Mouse (Mus musculus) adrenal gland, postnatal 36 days (tissue): ENCODE measurements around the gene Timm8a1. TPM values are rescaled to one million over a fixed set of nuclear protein-coding genes. Genes with fewer than 3 reads are reported as not detected.

Experiments
- DNase-seq, 2 experiments: peaks; one replicate each; pipeline ENCODE4 v3.0.0; 2021; ENCODE audit warnings: mixed read lengths in 1 of 2
- total RNA-seq, 2 experiments: library from RNA; stranded (reverse); gene quantifications; 2 replicates each; pipeline ENCODE4 v1.2.3; 2021

Timm8a1 gene
- total RNA-seq, 2 experiments from 2014 or later = 39.3 to 42.9 TPM

DNA sequence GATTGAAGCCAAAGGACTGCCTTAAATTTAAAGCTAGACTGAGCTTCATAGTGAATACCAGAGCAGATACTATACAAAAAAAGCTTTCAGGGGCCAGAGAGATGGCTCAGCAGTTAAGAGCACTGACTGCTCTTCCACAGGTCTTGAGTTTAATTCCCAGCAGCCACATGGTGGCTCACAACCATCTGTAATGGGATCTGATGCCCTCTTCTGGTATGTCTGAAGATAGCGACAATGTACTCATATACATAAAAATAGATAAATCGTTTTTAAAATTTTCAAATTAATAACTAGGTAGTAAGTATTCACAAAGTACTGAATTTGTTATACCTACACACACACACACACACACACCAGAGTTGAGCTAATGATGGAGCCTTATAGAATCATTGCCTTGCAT, 8.3 kb downstream of the Timm8a1 start:
- no peak for DNase-seq

DNA sequence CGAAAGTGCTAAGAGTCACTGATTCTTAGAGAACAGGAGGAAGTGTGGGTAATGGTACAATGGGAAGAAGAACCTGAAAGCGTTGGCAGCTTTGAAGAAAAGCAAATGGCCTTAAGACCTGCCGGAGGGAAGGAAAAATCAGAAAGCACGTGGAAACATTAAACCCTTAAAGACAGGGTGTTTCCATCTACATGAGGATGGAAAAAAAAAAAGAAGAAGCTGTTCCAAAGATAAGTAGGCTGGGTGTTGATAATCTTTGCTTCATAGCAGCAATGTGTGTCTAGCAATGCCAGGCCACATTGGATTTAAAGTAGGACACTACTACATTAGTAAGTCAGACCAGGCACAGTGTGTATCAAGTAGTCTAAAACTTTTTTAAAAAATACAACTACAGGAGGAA, 16.4 kb downstream of the Timm8a1 start:
- DNase-seq = no peak

DNA sequence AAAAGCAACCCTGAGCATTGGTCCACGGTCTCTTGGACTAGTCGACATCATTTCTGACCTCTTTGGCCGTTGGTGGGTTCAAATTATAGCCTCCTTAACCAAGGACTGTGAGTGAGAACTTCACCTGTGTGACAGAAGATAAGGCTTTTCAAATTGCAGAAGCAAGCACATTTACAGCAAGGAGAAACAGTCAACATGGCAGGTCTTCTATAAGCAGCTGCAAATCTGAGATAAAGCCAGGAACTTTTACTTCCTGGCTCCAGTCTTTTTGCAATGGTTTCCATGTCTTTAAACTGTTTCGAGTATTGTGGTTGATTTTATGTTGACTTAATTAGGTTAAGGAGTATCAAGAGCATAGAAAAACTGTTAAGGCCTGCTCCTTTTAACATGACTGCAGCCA, 17.9 kb downstream of the Timm8a1 start:
- no peak for DNase-seq

DNA sequence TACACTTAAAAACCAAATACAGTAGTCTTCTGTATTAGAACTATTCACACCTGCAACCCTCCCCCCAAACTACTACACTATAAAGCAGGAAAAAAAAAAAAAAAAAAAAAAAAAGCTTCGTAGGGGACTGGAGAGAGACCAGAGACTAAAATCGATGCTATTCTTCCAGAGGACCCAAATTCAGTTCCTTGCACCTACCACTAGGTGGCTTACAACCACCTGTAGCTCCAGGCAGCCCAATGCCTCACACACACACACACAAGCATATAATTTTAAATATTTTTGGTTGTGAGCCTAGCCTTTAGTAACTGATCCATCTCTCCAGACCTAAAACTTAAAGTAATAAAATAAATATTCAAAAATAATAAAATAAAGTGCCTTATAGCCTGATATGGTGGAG, 32.2 kb downstream of the Timm8a1 start:
- DNase-seq = no peak

DNA sequence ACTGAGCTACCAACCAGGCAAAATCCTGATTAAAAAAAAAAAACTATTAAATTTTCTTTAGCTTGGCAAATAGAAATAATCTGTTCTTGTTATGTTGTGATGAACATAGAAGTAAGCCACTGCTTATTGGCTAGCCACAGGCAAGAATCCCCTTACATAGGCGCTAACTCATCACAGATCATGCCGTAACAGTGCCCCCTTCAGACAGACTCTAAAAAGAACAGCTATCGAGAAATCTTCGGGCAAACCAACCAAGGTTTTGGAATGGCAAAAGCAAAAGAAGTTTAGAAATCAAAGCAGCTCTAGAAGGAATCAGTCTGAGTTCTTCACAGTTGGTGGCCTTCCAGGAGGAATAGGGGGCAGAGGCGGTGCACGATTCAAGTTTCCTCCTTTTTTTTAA, 33.7 kb downstream of the Timm8a1 start:
- DNase-seq = no peak

DNA sequence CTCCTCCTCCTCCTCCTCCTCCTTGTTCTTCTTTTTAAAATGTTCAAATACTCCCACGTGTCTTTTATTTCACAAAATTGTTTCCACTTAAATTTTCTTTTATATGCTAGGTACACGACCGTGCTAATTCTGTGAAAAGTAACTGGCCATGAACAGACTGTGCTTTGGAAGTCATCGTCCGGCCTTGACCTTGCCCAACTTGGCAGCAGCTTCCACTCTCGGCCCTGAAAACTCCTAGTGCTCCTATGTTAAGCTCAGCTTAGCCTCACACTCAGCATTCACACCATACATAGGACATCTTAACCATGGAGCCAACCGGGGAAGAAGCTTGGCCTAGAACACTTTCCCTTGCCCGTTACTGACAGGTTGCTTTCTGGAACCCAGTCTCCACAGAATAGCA, 41.0 kb downstream of the Timm8a1 start:
- DNase-seq = peak; percentile 72 to 76

Other genes with a start within 250 kb of the Timm8a1 start
- gene Tmem35a, start 246.6 kb downstream of the Timm8a1 start, total RNA-seq = 100 to 1,000 TPM; 264 to 311 TPM
- gene Cenpi, start 233.8 kb downstream of the Timm8a1 start, total RNA-seq = 1 to 10 TPM; 2.2 to 4.0 TPM
- under 1 TPM; 0.17 to 0.23 TPM for gene Drp2, start 137.3 kb downstream of the Timm8a1 start, total RNA-seq
- not detected for gene Taf7l, start 65.4 kb downstream of the Timm8a1 start, total RNA-seq
- gene Btk, start 41.7 kb upstream of the Timm8a1 start, total RNA-seq = 1 to 10 TPM in 1 of 2 experiments, under 1 TPM in 1; 0.79 to 1.0 TPM
- 100 to 1,000 TPM; 243 to 272 TPM for gene Rpl36a, start 43.8 kb upstream of the Timm8a1 start, total RNA-seq
- gene Gla, start 59.3 kb upstream of the Timm8a1 start, total RNA-seq = 10 to 100 TPM; 10.3 to 12.2 TPM
- 100 to 1,000 TPM; 104 to 115 TPM for gene Hnrnph2, start 59.3 kb upstream of the Timm8a1 start, total RNA-seq
- gene Armcx4, start 144.7 kb upstream of the Timm8a1 start, total RNA-seq = 10 to 100 TPM; 10.2 to 12.0 TPM
- 10 to 100 TPM; 18.6 to 20.4 TPM for gene Armcx1, start 176.1 kb upstream of the Timm8a1 start, total RNA-seq
- gene Armcx6, start 209.6 kb upstream of the Timm8a1 start, total RNA-seq = 10 to 100 TPM; 14.4 to 16.1 TPM
- 10 to 100 TPM; 48.5 to 70.3 TPM for gene Armcx3, start 214.7 kb upstream of the Timm8a1 start, total RNA-seq